Mouse (Mus musculus): ENCODE data around the gene Emc6.

Emc6 gene

DNA sequence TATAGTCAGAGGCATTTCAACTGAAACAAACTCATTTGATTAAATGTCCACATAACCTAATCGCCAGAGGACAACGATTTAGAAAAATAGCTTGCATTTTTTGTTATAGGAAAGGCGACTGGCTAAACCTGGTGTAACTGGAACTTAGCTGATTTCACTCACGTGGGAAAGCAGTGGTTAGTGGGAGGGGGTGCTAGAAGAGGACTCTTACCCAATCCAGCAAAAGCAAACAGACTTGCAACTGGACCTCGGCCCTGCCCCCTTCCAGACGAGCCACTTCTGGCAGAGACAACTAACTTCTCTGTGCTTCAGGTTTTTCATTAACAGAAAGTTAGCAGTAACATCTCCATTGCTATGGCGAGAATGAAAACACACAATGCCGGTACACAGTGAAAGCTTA is 1.2 kb downstream of the Emc6 start:
- no peak for DNase-seq

- no peak for DNase-seq
Observed at GRCm38 (mm10) chr11:73172186-73172585, 4.7 kb downstream of the Emc6 start.

GRCm38 (mm10) chr11:73169231-73169630 is 7.6 kb downstream of the Emc6 start:
- DNase-seq = peak; percentile 64

GRCm38 (mm10) chr11:73168576-73168975 is 8.3 kb downstream of the Emc6 start:
- no peak for DNase-seq

DNA sequence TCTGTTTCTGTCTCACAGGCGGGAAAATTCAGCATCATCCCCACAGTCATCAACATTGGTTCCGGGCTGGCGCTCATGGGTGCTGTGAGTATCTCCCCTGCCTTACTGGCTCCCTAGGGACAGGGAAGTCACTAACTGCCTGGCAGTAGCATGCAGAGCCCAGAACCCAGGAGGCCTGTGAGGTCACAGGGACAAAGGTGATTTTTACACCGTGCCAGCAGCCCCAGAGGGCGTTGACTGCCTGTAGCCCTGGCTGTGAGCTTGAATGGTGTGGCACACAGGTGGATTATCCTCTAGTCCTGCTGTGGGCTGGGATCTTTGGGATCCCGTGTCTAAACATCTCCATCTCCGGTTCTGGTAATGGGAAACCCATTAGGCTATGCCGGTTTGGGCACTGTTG is 8.8 kb downstream of the Emc6 start:
- DNase-seq = no peak

GRCm38 (mm10) chr11:73162284-73162683 is 14.6 kb downstream of the Emc6 start:
- no peak for DNase-seq

DNA sequence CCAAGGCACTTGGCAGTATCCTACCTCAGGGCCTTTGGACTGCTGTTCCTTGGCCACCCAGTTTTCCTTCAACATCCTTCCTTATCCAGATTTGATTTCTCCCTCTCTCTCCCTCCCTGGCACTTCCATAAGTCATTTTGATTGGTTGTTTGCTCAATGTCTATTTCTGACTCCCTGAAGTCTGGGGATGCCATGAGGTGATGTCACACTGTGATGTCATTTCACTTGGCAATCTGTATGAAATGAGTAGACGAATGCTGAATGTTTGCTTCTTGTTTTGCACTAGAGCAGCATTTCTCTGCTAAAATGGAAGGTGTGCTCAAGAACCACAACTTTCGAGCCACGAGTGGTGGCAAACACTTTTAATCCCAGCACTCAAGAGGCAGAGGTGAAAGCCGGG is 15.2 kb downstream of the Emc6 start:
- DNase-seq = no peak

- DNase-seq = peak; percentile 8
Observed at GRCm38 (mm10) chr11:73160811-73161200, 16.0 kb downstream of the Emc6 start.

- DNase-seq = peak; percentile 78
Observed at GRCm38 (mm10) chr11:73159957-73160810, 16.7 kb downstream of the Emc6 start, which contains the start of gene P2rx5. P2rx5 (plus strand) TSS chr11:73160421.

DNA sequence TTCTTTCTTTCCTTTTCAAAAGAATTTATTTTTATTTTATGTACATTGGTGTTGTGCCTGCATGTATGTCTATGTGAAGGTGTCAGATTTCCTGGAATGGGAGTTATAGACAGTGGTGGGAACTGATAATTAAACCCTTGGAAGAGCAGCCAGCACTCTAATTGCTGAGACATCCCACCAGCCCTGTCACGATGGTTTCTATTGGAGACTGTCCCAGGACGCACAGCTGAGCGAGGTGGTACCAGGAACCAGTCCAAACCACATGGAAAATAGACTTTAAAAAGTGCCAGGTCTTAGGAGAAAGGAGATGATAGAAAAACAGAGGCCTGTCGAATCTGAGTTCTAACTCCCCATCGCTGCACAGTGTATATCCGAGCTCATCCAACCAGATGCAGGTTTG is 21.8 kb downstream of the Emc6 start:
- DNase-seq = no peak

- no peak for DNase-seq
Observed at GRCm38 (mm10) chr11:73148209-73148608, 28.6 kb downstream of the Emc6 start.

DNA sequence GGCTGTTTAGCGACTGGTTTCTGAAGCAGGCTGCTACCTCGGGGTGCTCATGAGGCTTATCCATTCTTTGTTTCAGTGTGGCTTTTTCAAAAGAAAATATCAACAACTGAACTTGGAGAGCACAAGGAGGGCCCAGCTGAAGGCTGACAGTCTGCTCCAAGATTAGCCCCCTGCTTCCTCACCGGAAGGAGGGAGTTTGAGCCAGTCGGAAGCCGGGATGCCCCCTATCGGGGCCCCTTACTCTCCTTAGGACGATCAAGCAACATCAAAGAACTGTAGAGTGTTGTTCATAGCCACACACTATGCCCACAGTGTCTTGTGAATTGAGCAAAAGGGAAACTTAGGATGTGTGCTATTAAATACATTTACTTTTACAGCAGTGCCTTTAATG is 29.9 kb downstream of the Emc6 start:
- no peak for DNase-seq

GRCm38 (mm10) chr11:73146026-73146974 is 30.5 kb downstream of the Emc6 start:
- DNase-seq = peak; percentile 12

DNA sequence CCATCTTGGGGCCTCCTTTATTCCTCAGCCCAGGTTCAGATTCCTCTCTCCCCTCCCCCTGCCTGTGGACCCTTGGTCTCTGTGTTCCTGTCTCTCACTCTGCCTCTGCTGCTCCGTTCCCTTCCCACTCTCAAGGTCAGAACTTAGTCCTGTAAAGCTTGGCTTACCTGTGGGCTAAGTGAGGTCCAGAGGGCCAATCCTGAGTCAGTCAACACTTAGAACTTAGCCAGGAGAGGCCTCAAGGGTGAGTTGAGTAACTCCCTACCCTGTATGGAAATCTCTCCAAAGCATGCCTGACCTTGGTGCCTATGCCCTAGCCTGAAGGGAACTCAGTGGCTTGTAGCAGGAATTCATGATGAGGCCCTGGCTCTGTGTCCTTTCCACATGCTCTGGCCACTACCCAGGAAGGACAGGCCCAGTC is 32.6 kb downstream of the Emc6 start:
- no peak for DNase-seq

DNA sequence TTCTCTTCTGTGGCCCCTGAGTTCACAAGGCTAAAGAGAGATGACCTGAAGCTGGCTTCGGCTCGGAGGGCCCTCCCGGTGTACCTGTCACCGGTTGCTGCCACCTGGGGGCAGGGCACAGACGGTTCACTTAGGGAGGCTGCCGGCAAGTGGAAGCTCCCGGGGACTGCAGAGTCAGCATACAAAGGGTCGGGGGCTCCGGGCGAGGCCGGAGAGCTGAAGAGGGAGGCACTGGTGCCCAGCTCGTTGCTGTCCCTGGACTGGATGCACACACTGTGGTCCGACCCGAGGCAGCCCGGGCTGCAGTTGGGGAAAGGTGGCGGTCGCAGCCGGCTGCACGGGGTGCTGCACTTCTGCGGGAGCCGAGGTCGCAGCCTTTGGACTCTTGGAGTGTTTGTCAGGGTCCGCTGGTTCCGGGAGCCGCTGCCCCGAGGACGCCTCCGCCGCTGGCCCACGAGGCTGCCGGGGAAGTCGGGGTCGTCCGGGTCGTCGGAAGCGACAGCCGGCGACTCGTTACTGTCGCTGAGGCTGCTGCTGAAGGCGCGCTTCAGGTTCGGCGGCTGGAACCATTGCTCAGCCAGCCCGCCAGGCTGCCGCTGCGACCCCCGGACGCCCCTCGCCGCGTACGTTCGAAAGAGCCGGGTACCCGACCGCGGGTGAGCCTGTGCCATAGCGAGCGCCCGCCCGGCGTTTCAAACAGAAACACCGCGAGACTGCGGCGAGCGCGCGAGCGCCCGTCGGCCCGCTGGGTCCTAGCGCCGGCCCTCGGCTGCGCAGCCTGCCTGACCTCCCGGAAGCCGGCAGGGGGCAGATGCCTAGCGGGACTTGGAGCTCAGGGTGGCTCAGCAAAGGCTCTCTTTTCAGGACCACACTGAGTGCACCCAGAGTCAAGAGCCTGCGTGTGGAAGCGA is 39.0 kb downstream of the Emc6 start, which contains the start of gene Haspin:
Gene Haspin (minus strand): TSS at position 704 of the 911 bp plus-strand sequence.
- DNase-seq = peak; percentile 97

DNA sequence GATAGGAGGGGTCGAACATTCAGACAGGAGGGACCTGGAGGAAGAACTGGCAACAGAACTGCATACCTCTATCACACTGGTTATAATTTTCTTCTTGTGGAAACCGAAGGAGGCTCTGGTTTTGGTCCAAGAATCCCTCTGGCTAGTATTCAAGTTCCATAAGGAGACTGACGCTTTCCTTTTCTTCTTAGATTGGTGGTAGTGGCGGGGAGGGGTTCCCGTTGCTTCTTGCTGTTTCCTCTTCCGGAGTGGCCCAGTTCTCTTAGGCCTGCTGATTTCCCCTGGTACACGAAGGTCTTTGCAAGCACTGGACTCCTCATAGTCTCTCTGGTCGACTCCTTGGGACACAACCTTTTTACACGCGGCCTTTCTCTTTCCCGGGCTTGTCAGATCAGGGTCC is 39.7 kb downstream of the Emc6 start:
- DNase-seq = peak; percentile 8

- DNase-seq = no peak
Observed at GRCm38 (mm10) chr11:73136587-73136986, 40.2 kb downstream of the Emc6 start.

DNA sequence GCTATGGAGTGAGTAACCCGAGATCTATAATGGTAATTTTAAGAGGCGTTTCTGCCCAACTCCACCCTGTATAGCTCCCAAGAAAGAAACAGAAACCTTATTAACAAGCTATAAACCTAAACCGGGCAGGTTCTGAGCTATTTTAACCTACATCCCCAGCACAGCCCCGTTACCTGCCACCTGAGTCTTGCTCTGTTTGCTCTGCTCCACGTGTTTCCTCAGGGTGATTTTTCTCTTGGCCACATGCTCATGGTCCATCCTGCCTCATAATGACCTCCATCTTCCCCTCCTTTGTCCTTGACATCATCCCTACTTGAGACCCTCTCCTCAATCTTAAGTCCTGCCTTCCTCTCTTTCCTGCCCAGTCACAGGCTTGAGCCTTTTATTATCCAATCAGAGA is 42.6 kb downstream of the Emc6 start:
- DNase-seq = no peak

DNA sequence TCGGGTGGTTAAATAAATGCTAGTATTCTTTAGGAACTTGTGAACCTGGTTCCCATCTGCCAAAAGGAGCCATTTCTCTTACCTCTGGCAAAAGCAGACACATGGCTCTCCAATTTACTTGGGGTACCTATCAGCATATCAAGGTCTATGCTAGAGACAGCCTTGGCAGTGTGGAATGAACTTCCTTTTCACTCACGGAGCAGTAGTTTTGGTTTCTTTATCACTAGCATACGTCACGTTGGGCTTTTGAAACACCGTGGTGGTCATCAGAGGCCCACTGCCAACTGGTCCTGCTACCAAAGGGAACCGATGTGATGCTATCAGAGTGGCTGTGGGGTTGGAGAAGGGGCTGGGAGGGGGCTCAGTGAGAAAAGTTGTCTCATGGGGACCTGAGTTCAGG is 43.8 kb downstream of the Emc6 start:
- no peak for DNase-seq

DNA sequence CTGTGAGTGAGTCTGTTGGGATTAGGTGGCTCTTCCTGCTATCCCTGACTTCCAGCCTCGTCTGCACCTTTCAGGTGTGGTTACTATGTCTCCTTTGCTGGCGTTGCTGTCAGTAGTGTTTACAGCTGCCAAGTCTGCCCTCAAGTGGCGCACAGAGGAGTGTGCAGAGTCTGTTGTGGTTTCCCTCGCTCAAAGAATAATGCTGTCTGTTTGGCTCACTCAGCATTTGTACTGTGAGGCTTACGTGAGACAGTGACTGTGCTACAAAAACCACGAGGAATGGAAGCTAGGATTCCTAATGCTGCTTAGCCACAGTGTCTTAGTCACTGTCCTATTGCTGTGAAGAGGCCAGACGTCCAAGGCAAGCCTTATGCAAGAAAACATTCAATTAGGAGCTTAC is 45.8 kb downstream of the Emc6 start:
- no peak for DNase-seq

DNA sequence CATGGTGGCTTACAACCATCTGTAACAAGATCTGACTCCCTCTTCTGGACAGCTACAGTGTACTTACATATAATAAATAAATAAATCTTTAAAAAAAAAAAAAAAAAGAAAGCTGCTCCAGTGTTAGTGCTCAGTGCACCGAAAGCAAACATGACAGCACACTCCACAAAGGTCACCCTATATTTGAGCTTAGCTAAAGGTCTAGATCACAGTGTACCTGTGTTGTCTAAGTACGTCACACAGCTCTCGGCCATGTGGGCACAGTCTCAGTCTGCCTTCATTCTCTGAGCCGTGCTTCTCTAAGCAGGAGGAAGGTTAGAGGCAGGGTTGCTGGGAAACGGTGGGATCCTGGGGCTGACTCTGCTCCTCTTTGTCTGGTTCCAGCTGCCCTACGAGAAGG is 50.3 kb downstream of the Emc6 start:
- DNase-seq = no peak

Data from embryo, embryonic 11 days (tissue).